Mouse (Mus musculus): ENCODE measurements around the gene Maip1. TPM values are rescaled to one million over a fixed set of nuclear protein-coding genes. Genes with fewer than 3 reads are reported as not detected.
A peak's percentile ranks its signal among the peaks of the same experiment; 100 is the strongest.

The Maip1 gene
- polyA plus RNA-seq, 1 experiment, result 3.8 TPM

GRCm38 (mm10) chr1:57377376-57378341 is 28.5 kb upstream of the Maip1 start, which contains the start of gene 1700066M21Rik:
TSS of gene 1700066M21Rik (plus strand) at chr1:57377620.
- Histone ChIP-seq H3K27me3 (ENCODE audit: control insufficient read depth, insufficient read depth, low read length) (no peaks in the 10 kb centered on the region), H3K36me3 (ENCODE audit: control insufficient read depth, insufficient read depth, low read length) (no peaks in the 10 kb centered on the region), H3K4me3 (ENCODE audit: low read depth, low read length) (peak within 1 kb of the TSS; percentile 94), H3K27ac (ENCODE audit: insufficient read depth, low read depth, low read length) (no peak within 1 kb of the TSS), H3K4me1 (ENCODE audit: control insufficient read depth, insufficient read depth, insufficient read length, low read length) (no peaks in the 10 kb centered on the region)
- TF ChIP-seq POLR2A (IDR thresholded peaks at IDR 0.05; ENCODE audit: low read depth, low read length), result peak; percentile 77
- no peak for TF ChIP-seq CTCF (IDR thresholded peaks at IDR 0.05; ENCODE audit: extremely low read depth, insufficient read length, insufficient replicate concordance, low read depth, low read length)
- WGBS, result under 1% methylated on average over 81 of the region's 81 CpGs

- Histone ChIP-seq H3K4me3 (ENCODE audit: low read depth, low read length) (no peak overlapping the region), H3K27me3 (ENCODE audit: control insufficient read depth, insufficient read depth, low read length) (no peaks in the 10 kb centered on the region), H3K27ac (ENCODE audit: insufficient read depth, low read depth, low read length) (no peak overlapping the region), H3K4me1 (ENCODE audit: control insufficient read depth, insufficient read depth, insufficient read length, low read length) (no peaks in the 10 kb centered on the region), H3K36me3 (ENCODE audit: control insufficient read depth, insufficient read depth, low read length) (peaks cover 11% of the 10 kb centered on the region; the same call in 1 of the 2 replicates)
- no peak for TF ChIP-seq POLR2A (IDR thresholded peaks at IDR 0.05; ENCODE audit: low read depth, low read length)
- no peak for TF ChIP-seq CTCF (IDR thresholded peaks at IDR 0.05; ENCODE audit: extremely low read depth, insufficient read length, insufficient replicate concordance, low read depth, low read length)
Measured at GRCm38 (mm10) chr1:57386519-57386918, 19.6 kb upstream of the Maip1 start.

GRCm38 (mm10) chr1:57387876-57388275 is 18.3 kb upstream of the Maip1 start:
- no peak overlapping the region for H3K4me3 ChIP-seq (ENCODE audit: low read depth, low read length)
- H3K36me3 ChIP-seq (ENCODE audit: control insufficient read depth, insufficient read depth, low read length), result peaks cover 12% of the 10 kb centered on the region; the same call in 1 of the 2 replicates
- no peaks in the 10 kb centered on the region for H3K27me3 ChIP-seq (ENCODE audit: control insufficient read depth, insufficient read depth, low read length)
- no peak overlapping the region for H3K27ac ChIP-seq (ENCODE audit: insufficient read depth, low read depth, low read length)
- TF ChIP-seq POLR2A (IDR thresholded peaks at IDR 0.05; ENCODE audit: low read depth, low read length), result no peak
- TF ChIP-seq CTCF (IDR thresholded peaks at IDR 0.05; ENCODE audit: extremely low read depth, insufficient read length, insufficient replicate concordance, low read depth, low read length), result no peak
- WGBS, result 70% methylated on average over 2 of the region's 2 CpGs
- H3K4me1 ChIP-seq (ENCODE audit: control insufficient read depth, insufficient read depth, insufficient read length, low read length), result no peaks in the 10 kb centered on the region

GRCm38 (mm10) chr1:57388402-57389155 is 17.5 kb upstream of the Maip1 start:
- peaks cover 18% of the 10 kb centered on the region for H3K36me3 ChIP-seq (ENCODE audit: control insufficient read depth, insufficient read depth, low read length)
- TF ChIP-seq POLR2A (IDR thresholded peaks at IDR 0.05; ENCODE audit: low read depth, low read length), result no peak
- TF ChIP-seq CTCF (IDR thresholded peaks at IDR 0.05; ENCODE audit: extremely low read depth, insufficient read length, insufficient replicate concordance, low read depth, low read length), result no peak
- no peaks in the 10 kb centered on the region for H3K27me3 ChIP-seq (ENCODE audit: control insufficient read depth, insufficient read depth, low read length)
- no peak overlapping the region for H3K27ac ChIP-seq (ENCODE audit: insufficient read depth, low read depth, low read length)
- 93% methylated on average over 8 of the region's 8 CpGs for WGBS
- H3K4me3 ChIP-seq (ENCODE audit: low read depth, low read length), result no peak overlapping the region
- no peaks in the 10 kb centered on the region for H3K4me1 ChIP-seq (ENCODE audit: control insufficient read depth, insufficient read depth, insufficient read length, low read length)

- WGBS, result 86% methylated on average over 4 of the region's 4 CpGs
- Histone ChIP-seq H3K27ac (ENCODE audit: insufficient read depth, low read depth, low read length) (no peak overlapping the region), H3K4me1 (ENCODE audit: control insufficient read depth, insufficient read depth, insufficient read length, low read length) (no peaks in the 10 kb centered on the region), H3K4me3 (ENCODE audit: low read depth, low read length) (no peak overlapping the region), H3K27me3 (ENCODE audit: control insufficient read depth, insufficient read depth, low read length) (no peaks in the 10 kb centered on the region), H3K36me3 (ENCODE audit: control insufficient read depth, insufficient read depth, low read length) (peaks cover 24% of the 10 kb centered on the region)
- no peak for TF ChIP-seq POLR2A (IDR thresholded peaks at IDR 0.05; ENCODE audit: low read depth, low read length)
Measured at GRCm38 (mm10) chr1:57390993-57391790, 14.9 kb upstream of the Maip1 start.

GRCm38 (mm10) chr1:57392417-57392816 is 13.7 kb upstream of the Maip1 start:
- TF ChIP-seq CTCF (IDR thresholded peaks at IDR 0.05; ENCODE audit: extremely low read depth, insufficient read length, insufficient replicate concordance, low read depth, low read length) (no peak), POLR2A (IDR thresholded peaks at IDR 0.05; ENCODE audit: low read depth, low read length) (no peak)
- no peaks in the 10 kb centered on the region for H3K4me1 ChIP-seq (ENCODE audit: control insufficient read depth, insufficient read depth, insufficient read length, low read length)
- peaks cover 28% of the 10 kb centered on the region for H3K36me3 ChIP-seq (ENCODE audit: control insufficient read depth, insufficient read depth, low read length)
- H3K27ac ChIP-seq (ENCODE audit: insufficient read depth, low read depth, low read length), result no peak overlapping the region
- H3K4me3 ChIP-seq (ENCODE audit: low read depth, low read length), result no peak overlapping the region
- H3K27me3 ChIP-seq (ENCODE audit: control insufficient read depth, insufficient read depth, low read length), result no peaks in the 10 kb centered on the region
- 82% methylated on average over 4 of the region's 4 CpGs for WGBS
